In the genomic region with DNA sequence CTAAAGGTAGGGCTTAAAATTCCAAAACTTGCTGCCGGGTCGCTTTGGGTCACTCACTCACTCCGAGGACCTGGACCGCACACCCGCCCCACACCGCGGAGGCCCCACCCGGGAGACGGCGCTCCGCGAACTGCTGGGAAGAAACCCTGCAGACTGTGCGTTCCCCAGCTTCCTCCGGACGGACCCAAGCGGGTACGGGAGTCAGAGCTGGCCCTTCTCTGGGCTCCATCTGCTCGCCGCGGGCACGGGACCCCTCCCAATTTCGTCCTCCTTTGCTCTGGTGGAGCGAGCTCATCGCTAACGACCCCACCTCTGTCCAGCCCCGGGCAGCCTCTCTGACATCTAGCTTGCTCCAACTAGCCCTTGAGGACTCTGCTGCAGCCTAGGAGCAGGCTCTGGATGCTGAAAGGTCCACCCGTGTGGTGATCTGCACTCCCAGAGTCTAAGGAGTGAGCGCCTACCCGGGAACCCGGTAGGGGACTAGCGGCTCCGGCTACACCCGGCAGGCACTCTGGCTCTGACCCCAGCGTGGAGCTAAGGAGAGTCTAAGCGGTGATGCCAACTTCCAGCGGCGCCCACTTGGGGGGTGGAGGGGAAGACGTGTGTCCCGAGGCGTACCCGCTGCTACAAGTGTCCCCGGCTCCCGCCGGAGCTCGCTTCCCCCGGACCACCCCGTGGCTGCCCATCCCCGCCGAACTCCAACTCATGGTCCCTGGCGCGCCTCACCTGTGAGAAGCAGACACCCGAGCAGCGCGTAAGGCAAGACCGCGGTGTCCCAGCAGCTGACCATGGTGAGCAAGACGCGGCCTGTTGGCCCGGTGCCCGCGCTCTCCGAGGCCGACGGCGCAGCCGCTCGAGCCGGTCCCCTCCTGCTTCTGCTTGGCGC, we compare ENCODE assay signal across 8 mouse cellular contexts. TPM values are rescaled to one million over a fixed set of nuclear protein-coding genes. Genes with fewer than 3 reads are reported as not detected.
DNase-seq lines count a peak whose midpoint lies in the region; ATAC-seq and TF ChIP-seq lines count a peak whose summit lies in the region.

No protein-coding gene starts in this region.

- H3K9ac ChIP-seq in intestine, embryonic 15.5 days, result peak overlapping the region; percentile 30
- H3K9ac ChIP-seq in lung, embryonic 16.5 days (ENCODE audit: low read length), result peak overlapping the region; percentile 68

- WGBS in cerebellum, adult 2 months, result under 1% methylated on average over 69 of the region's 69 CpGs
- under 1% methylated on average over 69 of the region's 69 CpGs for WGBS in intestine, embryonic 15.5 days
- WGBS in lung, embryonic 16.5 days, result 1% methylated on average over 64 of the region's 69 CpGs

- H3K9me3 ChIP-seq in intestine, embryonic 15.5 days, result no peaks in the 10 kb centered on the region
- H3K9me3 ChIP-seq in lung, embryonic 16.5 days (ENCODE audit: control insufficient read depth, low read length), result no peaks in the 10 kb centered on the region

- H3K27me3 ChIP-seq in cerebellum, adult 2 months (ENCODE audit: control insufficient read depth, insufficient read depth, low read length), result peaks cover 6% of the 10 kb centered on the region; the same call in 1 of the 2 replicates
- peaks cover 72% of the 10 kb centered on the region for H3K27me3 ChIP-seq in intestine, embryonic 15.5 days (replicated peaks)
- peaks cover 70% of the 10 kb centered on the region for H3K27me3 ChIP-seq in lung, embryonic 16.5 days (ENCODE audit: control insufficient read depth, insufficient read depth, low read depth, low read length)

- H3K36me3 ChIP-seq in intestine, embryonic 15.5 days, result no peaks in the 10 kb centered on the region
- no peaks in the 10 kb centered on the region for H3K36me3 ChIP-seq in lung, embryonic 16.5 days (ENCODE audit: control insufficient read depth, insufficient read depth, low read length)

- peak overlapping the region; percentile 1 for H3K4me3 ChIP-seq in cerebellum, adult 2 months (replicated peaks; ENCODE audit: insufficient read depth, low read depth, low read length)
- peak overlapping the region; percentile 79 for H3K4me3 ChIP-seq in gastrocnemius, adult 2 months
- H3K4me3 ChIP-seq in intestine, embryonic 15.5 days (replicated peaks), result peak overlapping the region; percentile 44
- H3K4me3 ChIP-seq in lung, embryonic 16.5 days (ENCODE audit: low read length), result peak overlapping the region; percentile 59

- peak; percentile 10 to 23 for DNase-seq in cerebellum, adult 2 months
- DNase-seq in adrenal gland, adult 8-10 months, result peak; percentile 49
- peak; percentile 80 for DNase-seq in gastrocnemius, adult 2 months
- peak; percentile 18 for DNase-seq in ovary, postnatal 10 days (ENCODE audit: low spot score)

- ATAC-seq in cerebellum, adult (ENCODE audit: insufficient number of reproducible peaks, low FRiP score, low TSS enrichment), result no peak
- ATAC-seq in intestine, embryonic 15.5 days, result peak; percentile 82
- peak; percentile 65 for ATAC-seq in lung, embryonic 16.5 days (ENCODE audit: low read depth)
- ATAC-seq in frontal cortex, adult (ENCODE audit: low TSS enrichment), result no peak

- peaks cover 3% of the 10 kb centered on the region; the same call in 1 of the 2 replicates for H3K4me1 ChIP-seq in cerebellum, adult 2 months (ENCODE audit: control insufficient read depth, insufficient read depth, low read length)
- peaks cover 19% of the 10 kb centered on the region for H3K4me1 ChIP-seq in intestine, embryonic 15.5 days (replicated peaks)
- peaks cover 11% of the 10 kb centered on the region for H3K4me1 ChIP-seq in lung, embryonic 16.5 days (replicated peaks; ENCODE audit: control insufficient read depth, insufficient read depth, low read length)

- TF ChIP-seq CTCF in cerebellum, adult 2 months (IDR thresholded peaks at IDR 0.05; ENCODE audit: borderline replicate concordance, insufficient read depth, low read depth, low read length), result no peak
- TF ChIP-seq CTCF in gastrocnemius, adult 2 months (IDR thresholded peaks at IDR 0.05), result no peak

- TF ChIP-seq POLR2A in cerebellum, adult 2 months (IDR thresholded peaks at IDR 0.05; ENCODE audit: borderline replicate concordance, insufficient read depth, low read length), result no peak

- peak overlapping the region; percentile 89 for H3K4me2 ChIP-seq in intestine, embryonic 15.5 days (replicated peaks)
- peak overlapping the region; percentile 92 for H3K4me2 ChIP-seq in lung, embryonic 16.5 days (ENCODE audit: low read depth, low read length)

- no peak overlapping the region for H3K27ac ChIP-seq in cerebellum, adult 2 months (ENCODE audit: insufficient read depth, low read length)
- H3K27ac ChIP-seq in gastrocnemius, adult 2 months, result peak overlapping the region; percentile 88
- H3K27ac ChIP-seq in intestine, embryonic 15.5 days, result no peak overlapping the region
- H3K27ac ChIP-seq in lung, embryonic 16.5 days (ENCODE audit: low read length), result peak overlapping the region; percentile 54

- intact Hi-C loops in gastrocnemius, adult 2 months (cut with DNase I), result loop anchor here (10.0 kb wide), 1 partner anchor 120 kb away; no protein-coding TSS in a partner anchor

RNA-seq across cellular contexts. Expression of a gene that starts 0.6 kb away (rescaled TPM):
- 21.4 and 24.7 TPM in 2 replicates for polyA plus RNA-seq in cerebellum, adult 2 months (2012; rRNA removed)
- total RNA-seq in adrenal gland, adult 8-10 months (2022), result 10 to 100 TPM; 53.9 to 96.3 (median 78.7) TPM
- 10 to 100 TPM; 32.7 to 42.2 TPM for total RNA-seq in gastrocnemius, adult 2 months (2021)
- polyA plus RNA-seq in intestine, embryonic 15.5 days (2015; fragmentation: Nextera tagmentation; extraction: Ambion mirVana), result 12.6 and 12.8 TPM in 2 replicates
- 15.6 and 16.7 TPM in 2 replicates for polyA plus RNA-seq in lung, embryonic 16.5 days (2015; fragmentation: Nextera tagmentation; extraction: Ambion mirVana)

Comparison
In these comparisons a context has a peak if more than half of its experiments do, and no peak if none do; other contexts are left out.
1. DNase-seq: peak in every context shown above with its lines; median percentile 80 in gastrocnemius, adult 2 months; 49 in adrenal gland, adult 8-10 months; 18 in ovary, postnatal 10 days; 16 in cerebellum, adult 2 months.
2. H3K27ac ChIP-seq: peak in gastrocnemius, adult 2 months (single experiment) and lung, embryonic 16.5 days (single experiment); none in cerebellum, adult 2 months (single experiment) and intestine, embryonic 15.5 days (single experiment).
3. H3K4me3 ChIP-seq: peak in every context shown above with its lines; median percentile 79 in gastrocnemius, adult 2 months; 59 in lung, embryonic 16.5 days; 44 in intestine, embryonic 15.5 days; 1 in cerebellum, adult 2 months.
4. ATAC-seq: peak in intestine, embryonic 15.5 days (single experiment) and lung, embryonic 16.5 days (single experiment); none in cerebellum, adult (single experiment) and frontal cortex, adult (single experiment).